Mouse (Mus musculus): Measurements from ENCODE around the gene Dcaf15. TPM values are rescaled to one million over a fixed set of nuclear protein-coding genes. Genes with fewer than 3 reads are reported as not detected.

Gene Dcaf15
- total and polyA plus RNA-seq, 3 experiments: 5.9 to 18.4 (median 7.6) TPM

DNA sequence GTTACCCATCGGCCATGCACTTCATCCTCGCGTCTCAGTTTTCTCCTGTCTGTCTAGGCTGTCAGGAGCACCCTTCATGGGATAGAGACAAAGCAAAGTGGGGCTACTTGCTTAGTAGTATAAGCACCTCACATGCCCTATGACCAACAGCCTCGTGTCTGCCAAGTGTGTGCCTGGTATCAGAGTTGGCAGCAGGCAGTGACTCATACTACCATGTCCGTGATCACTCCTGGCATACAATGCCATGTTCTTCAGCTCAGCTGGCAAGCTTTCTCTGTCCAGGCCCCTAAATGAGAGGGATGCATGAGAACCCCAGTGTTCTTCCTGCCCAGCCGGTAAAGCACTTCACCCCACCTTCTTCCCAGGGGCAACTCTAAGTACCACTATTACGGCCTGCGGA, 14.0 kb downstream of the Dcaf15 start:
- 64% methylated on average over 8 of the region's 8 CpGs for WGBS
- DNase-seq: peak in 1 of 2 experiments; percentile 59

DNA sequence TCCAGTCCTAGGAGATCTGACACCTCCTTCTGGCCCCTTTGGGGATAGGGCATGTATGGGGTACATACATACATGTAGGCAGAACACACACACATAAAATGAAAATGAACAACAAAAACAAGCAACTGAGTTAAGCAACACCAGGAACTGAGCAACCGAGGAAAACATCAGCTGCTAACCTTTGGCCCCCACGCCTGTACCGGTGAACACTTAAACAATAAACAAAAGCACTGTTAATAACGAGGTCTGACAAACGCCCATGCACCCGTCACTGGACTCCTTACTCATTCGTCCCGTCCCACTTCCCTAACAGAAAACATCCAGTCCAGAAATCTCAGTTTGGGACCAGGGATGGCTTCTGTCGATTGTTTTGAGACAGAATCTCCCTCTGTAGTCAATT, 15.3 kb downstream of the Dcaf15 start:
- intact Hi-C loops (cut with DNase I): no loop called here
- H3K36me3 ChIP-seq (ENCODE audit: control insufficient read depth, insufficient read depth, low read length): no peaks in the 10 kb centered on the region
- H3K27ac ChIP-seq: no peak overlapping the region

More for the DNA sequence above, 14.0 kb downstream of the Dcaf15 start:
- TF ChIP-seq CTCF (IDR thresholded peaks at IDR 0.05): no peak
- TF ChIP-seq EP300 (IDR thresholded peaks at IDR 0.05; ENCODE audit: insufficient read depth, low read depth, low read length): peak; percentile 76; the same call in 1 of the 2 replicates
- Histone ChIP-seq H3K4me3 (no peak overlapping the region), H3K36me3 (ENCODE audit: control insufficient read depth, insufficient read depth, low read length) (no peaks in the 10 kb centered on the region), H3K4me1 (ENCODE audit: control insufficient read depth, insufficient read depth, low read length) (peaks cover 2% of the 10 kb centered on the region; the same call in 1 of the 2 replicates), H3K27ac (no peak overlapping the region), H3K79me2 (replicated peaks; ENCODE audit: control insufficient read depth, insufficient read depth, low read length) (no peaks in the 10 kb centered on the region), H3K9ac (ENCODE audit: low read depth, low read length) (no peak overlapping the region), H3K27me3 (ENCODE audit: control insufficient read depth, insufficient read depth, low read length) (no peaks in the 10 kb centered on the region)
- intact Hi-C loops (cut with DNase I): no loop called here

DNA sequence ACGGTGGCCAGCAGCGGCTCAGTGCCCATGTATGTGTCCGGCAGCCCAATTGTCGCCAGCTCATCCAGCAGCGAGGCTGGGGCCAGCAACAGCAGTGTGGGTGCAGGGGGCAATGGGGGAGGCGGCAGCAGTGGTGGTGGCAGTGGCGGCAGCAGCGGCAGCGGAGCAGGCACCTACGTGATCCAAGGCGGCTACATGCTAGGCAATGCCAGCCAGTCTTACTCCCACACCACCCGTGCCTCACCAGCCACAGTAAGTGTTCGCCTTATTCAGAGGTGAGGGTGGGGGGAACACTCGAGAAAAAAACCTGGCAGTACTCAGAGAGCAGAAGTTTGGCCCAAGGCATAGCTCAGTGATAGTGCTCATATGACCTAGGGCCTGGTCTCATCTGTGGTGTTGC, 16.7 kb downstream of the Dcaf15 start:
- TF ChIP-seq POLR2A (IDR thresholded peaks at IDR 0.05; ENCODE audit: insufficient read depth, low read depth, low read length): no peak
- no peak for TF ChIP-seq CTCF (IDR thresholded peaks at IDR 0.05)
- TF ChIP-seq EP300 (IDR thresholded peaks at IDR 0.05; ENCODE audit: insufficient read depth, low read depth, low read length): no peak

More for the DNA sequence above, 15.3 kb downstream of the Dcaf15 start:
- no peak for DNase-seq
- 82% methylated on average over 9 of the region's 9 CpGs for WGBS
- Histone ChIP-seq H3K9ac (ENCODE audit: low read depth, low read length) (no peak overlapping the region), H3K27me3 (ENCODE audit: control insufficient read depth, insufficient read depth, low read length) (no peaks in the 10 kb centered on the region), H3K4me3 (no peak overlapping the region), H3K79me2 (replicated peaks; ENCODE audit: control insufficient read depth, insufficient read depth, low read length) (no peaks in the 10 kb centered on the region), H3K4me1 (ENCODE audit: control insufficient read depth, insufficient read depth, low read length) (peaks cover 2% of the 10 kb centered on the region; the same call in 1 of the 2 replicates)
- TF ChIP-seq CTCF (IDR thresholded peaks at IDR 0.05): no peak
- no peak for TF ChIP-seq POLR2A (IDR thresholded peaks at IDR 0.05; ENCODE audit: insufficient read depth, low read depth, low read length)
- no peak for TF ChIP-seq EP300 (IDR thresholded peaks at IDR 0.05; ENCODE audit: insufficient read depth, low read depth, low read length)

DNA sequence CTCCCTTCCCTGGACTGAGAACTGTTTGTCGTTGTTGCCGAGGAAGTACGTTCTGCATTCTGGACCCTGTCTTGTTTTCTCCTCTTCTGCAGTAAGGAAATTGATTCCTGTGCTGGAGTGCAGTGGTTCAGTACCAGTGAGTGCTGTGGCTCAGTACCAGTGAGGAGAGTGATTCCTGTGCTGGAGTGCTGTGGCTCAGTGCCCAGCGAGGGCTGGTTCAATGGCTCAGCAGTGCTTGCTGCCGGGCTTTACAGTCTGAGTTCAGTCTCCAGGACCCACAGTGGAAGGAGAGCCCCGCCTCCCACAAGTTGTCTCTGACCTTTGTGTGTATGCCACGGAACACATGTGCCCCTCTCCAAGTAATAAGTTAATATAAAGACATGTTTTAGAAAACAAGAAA, 17.4 kb downstream of the Dcaf15 start:
- TF ChIP-seq EP300 (IDR thresholded peaks at IDR 0.05; ENCODE audit: insufficient read depth, low read depth, low read length) (no peak), POLR2A (IDR thresholded peaks at IDR 0.05; ENCODE audit: insufficient read depth, low read depth, low read length) (no peak), CTCF (IDR thresholded peaks at IDR 0.05) (no peak)
- Histone ChIP-seq H3K9ac (ENCODE audit: low read depth, low read length) (no peak overlapping the region), H3K36me3 (ENCODE audit: control insufficient read depth, insufficient read depth, low read length) (no peaks in the 10 kb centered on the region), H3K27me3 (ENCODE audit: control insufficient read depth, insufficient read depth, low read length) (no peaks in the 10 kb centered on the region), H3K79me2 (replicated peaks; ENCODE audit: control insufficient read depth, insufficient read depth, low read length) (no peaks in the 10 kb centered on the region), H3K4me3 (no peak overlapping the region), H3K4me1 (ENCODE audit: control insufficient read depth, insufficient read depth, low read length) (peaks cover 3% of the 10 kb centered on the region; the same call in 1 of the 2 replicates), H3K27ac (no peak overlapping the region)
- DNase-seq: no peak
- intact Hi-C loops (cut with DNase I): no loop called here
- 89% methylated on average over 7 of the region's 7 CpGs for WGBS

More for the DNA sequence above, 16.7 kb downstream of the Dcaf15 start:
- Histone ChIP-seq H3K9ac (ENCODE audit: low read depth, low read length) (no peak overlapping the region), H3K36me3 (ENCODE audit: control insufficient read depth, insufficient read depth, low read length) (no peaks in the 10 kb centered on the region), H3K27ac (no peak overlapping the region), H3K27me3 (ENCODE audit: control insufficient read depth, insufficient read depth, low read length) (no peaks in the 10 kb centered on the region), H3K79me2 (replicated peaks; ENCODE audit: control insufficient read depth, insufficient read depth, low read length) (no peaks in the 10 kb centered on the region), H3K4me3 (no peak overlapping the region), H3K4me1 (ENCODE audit: control insufficient read depth, insufficient read depth, low read length) (peaks cover 3% of the 10 kb centered on the region; the same call in 1 of the 2 replicates)
- 93% methylated on average over 14 of the region's 14 CpGs for WGBS
- DNase-seq: no peak
- intact Hi-C loops (cut with DNase I): no loop called here

DNA sequence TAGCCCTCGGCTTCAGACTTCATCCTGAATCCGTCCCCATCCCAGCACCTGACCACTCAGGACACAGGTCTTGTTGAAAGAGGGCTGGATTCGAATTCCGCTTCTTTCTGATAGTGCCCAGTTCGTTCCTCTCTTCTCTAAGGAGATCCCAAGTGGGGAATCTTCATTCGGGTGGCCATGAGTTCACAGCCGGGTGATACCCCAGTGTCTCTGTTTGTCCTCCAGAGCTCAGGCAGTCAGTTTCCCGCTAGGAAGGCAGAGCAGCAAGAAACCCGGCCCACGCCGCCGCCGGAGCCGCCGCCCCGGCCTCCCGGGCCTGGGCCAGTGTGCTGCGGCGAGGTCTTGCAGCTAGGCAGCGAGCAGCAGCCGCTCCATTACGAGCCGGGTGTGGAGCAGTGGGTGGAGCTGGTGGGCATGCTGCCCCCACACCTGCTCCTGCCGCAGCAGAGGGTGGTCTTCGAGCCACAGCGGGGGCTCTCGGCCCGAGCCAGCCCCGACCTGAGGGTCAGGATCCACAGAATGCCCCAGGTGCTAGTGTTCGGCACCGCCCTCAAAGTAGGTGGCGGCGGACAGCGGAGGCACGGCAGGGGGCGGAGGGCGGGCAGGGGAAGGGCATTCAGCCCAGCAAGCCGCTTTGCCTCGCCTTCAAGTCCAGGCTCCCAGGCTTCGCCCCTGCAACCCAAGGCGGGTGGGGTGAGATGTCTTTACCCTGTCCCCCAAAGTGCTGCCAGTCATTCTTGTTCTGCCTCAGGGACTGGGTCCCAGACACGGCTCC, 20.0 kb downstream of the Dcaf15 start:
- intact Hi-C loops (cut with DNase I): no loop called here
- no peak overlapping the region for H3K27ac ChIP-seq
- WGBS: 85% methylated on average over 42 of the region's 42 CpGs
- no peaks in the 10 kb centered on the region for H3K27me3 ChIP-seq (ENCODE audit: control insufficient read depth, insufficient read depth, low read length)
- no peaks in the 10 kb centered on the region for H3K36me3 ChIP-seq (ENCODE audit: control insufficient read depth, insufficient read depth, low read length)
- no peak overlapping the region for H3K4me3 ChIP-seq
- H3K9ac ChIP-seq (ENCODE audit: low read depth, low read length): no peak overlapping the region
- peaks cover 1% of the 10 kb centered on the region; the same call in 1 of the 2 replicates for H3K4me1 ChIP-seq (ENCODE audit: control insufficient read depth, insufficient read depth, low read length)
- DNase-seq: no peak
- H3K79me2 ChIP-seq (replicated peaks; ENCODE audit: control insufficient read depth, insufficient read depth, low read length): no peaks in the 10 kb centered on the region
- no peak for TF ChIP-seq POLR2A (IDR thresholded peaks at IDR 0.05; ENCODE audit: insufficient read depth, low read depth, low read length)
- no peak for TF ChIP-seq CTCF (IDR thresholded peaks at IDR 0.05)
- TF ChIP-seq EP300 (IDR thresholded peaks at IDR 0.05; ENCODE audit: insufficient read depth, low read depth, low read length): no peak

DNA sequence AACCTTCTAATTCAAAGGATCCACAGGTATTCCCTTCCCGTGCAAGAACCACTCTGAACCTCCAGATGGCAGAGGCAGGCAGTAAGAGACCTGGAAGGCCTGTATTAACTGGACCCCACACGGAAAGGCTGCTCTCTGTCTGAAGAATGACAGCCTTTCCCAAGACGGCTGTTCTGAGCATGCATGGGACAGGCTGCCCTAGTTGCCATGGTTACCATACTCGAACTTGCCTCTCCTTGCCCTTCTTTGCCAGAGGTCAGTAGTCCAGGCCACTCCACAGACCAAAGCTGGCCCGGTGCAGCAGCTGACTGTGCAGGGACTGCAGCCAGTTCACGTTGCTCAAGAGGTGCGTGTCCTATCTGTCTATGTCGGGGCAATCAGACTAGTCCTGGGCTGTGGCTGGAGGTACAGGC, 20.7 kb downstream of the Dcaf15 start:
- DNase-seq: peak; percentile 51 to 73
- Histone ChIP-seq H3K27me3 (ENCODE audit: control insufficient read depth, insufficient read depth, low read length) (no peaks in the 10 kb centered on the region), H3K27ac (no peak overlapping the region), H3K9ac (ENCODE audit: low read depth, low read length) (no peak overlapping the region), H3K36me3 (ENCODE audit: control insufficient read depth, insufficient read depth, low read length) (no peaks in the 10 kb centered on the region), H3K79me2 (replicated peaks; ENCODE audit: control insufficient read depth, insufficient read depth, low read length) (no peaks in the 10 kb centered on the region), H3K4me1 (ENCODE audit: control insufficient read depth, insufficient read depth, low read length) (peaks cover 1% of the 10 kb centered on the region; the same call in 1 of the 2 replicates), H3K4me3 (no peak overlapping the region)
- TF ChIP-seq EP300 (IDR thresholded peaks at IDR 0.05; ENCODE audit: insufficient read depth, low read depth, low read length): no peak
- no peak for TF ChIP-seq POLR2A (IDR thresholded peaks at IDR 0.05; ENCODE audit: insufficient read depth, low read depth, low read length)
- peak; percentile 44 for TF ChIP-seq CTCF (IDR thresholded peaks at IDR 0.05)
- intact Hi-C loops (cut with DNase I): no loop called here
- 47% methylated on average over 8 of the region's 8 CpGs for WGBS
